Mouse (Mus musculus): Measurements from ENCODE around the gene Fcgr3. TPM values are rescaled to one million over a fixed set of nuclear protein-coding genes. Genes with fewer than 3 reads are reported as not detected.
"Not testable (repeated sequence)": the region's sequence is repeated elsewhere in the genome, so short reads cannot be mapped to it uniquely, and the experiment has no call there.

Fcgr3 gene
- total RNA-seq (2022) = 1 to 10 TPM in 3 of 4 experiments, under 1 TPM in 1; 0.73 to 1.8 (median 1.4) TPM

DNA sequence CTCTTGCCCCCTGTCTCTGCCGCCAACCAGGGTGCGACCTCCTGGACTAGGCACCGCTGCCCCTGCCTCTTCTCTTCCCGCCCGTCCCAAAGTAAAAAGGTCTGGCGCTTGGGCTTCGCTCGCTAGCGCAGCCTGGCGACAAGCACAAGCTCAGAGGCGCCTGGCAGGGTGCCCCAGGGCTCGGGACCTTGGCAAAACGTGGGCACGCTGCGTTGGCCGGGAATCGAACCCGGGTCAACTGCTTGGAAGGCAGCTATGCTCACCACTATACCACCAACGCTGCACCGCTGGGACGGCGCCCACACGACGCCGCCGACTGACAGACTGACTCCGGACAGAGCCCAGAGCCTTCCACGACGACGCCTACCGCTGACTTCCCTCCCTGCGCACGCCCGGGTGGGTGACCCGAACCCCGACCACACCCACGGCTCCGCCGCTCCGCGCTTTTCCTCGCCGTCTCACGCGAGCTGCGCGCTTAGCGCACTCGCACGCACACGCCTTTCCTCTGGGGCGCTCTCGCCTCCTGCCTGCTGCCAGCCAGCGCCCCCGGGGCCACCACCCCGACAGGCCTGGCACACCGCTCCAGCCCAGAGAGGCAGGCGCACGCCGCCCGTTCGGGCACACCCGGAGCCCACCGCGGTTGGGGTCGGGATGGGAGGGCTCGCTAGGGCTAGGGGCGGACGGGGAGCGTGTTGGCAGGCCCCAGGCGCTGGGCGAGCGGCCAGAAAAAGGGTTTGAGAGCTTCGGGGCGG is at the start of gene Fcgr3:
Gene Fcgr3 (minus strand): TSS at position 445 of the 752 bp plus-strand sequence.
- DNase-seq (ENCODE audit: low spot score in 2 of 2) = peak; percentile 64 to 65

DNA sequence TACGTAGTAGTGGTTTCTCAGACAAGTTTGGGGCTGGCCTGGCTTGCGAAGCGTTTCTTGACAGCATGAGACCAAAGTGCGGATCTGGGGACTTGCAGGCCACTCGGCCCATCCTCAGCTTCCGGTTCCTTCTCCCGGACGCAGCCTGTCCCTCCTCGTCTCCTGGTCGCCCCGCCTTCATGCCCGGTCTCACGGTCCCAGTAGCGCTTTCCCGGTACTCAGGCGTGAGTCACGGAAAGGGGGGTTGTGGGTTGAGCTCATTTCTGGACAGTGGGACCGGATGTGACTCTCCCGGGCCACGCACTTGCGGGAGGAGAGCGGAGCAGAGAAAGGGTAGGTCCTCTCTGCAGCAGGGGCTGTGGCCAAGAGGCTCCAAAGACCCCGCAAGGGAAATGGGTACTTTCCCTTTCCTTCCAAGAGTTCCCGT is 49.2 kb upstream of the Fcgr3 start, which contains the start of gene Cfap126:
Gene Cfap126 (plus strand): TSS at position 46 of the 427 bp plus-strand sequence.
- peak; percentile 88 to 91 for DNase-seq (ENCODE audit: low spot score in 2 of 2)

DNA sequence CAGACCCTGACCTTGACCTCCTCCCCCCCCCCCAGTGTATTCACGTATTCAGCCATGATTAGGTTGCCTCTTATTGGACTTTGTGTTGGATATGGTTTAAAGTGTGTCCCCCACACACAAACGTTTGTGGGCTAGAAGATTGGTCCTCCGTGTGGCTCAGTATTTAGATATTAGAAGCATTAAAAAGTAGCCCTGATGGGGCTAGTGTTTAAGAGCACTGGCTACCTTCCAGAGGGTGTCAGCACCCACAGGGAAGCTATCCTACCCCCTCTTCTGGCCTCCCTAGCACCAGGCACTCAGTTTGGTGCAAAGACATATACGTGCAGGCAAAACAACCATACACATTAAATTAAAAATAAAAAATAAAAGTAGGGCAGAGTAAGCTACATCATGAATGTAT is 48.3 kb upstream of the Fcgr3 start:
- no peak for DNase-seq (ENCODE audit: low spot score in 2 of 2)

DNA sequence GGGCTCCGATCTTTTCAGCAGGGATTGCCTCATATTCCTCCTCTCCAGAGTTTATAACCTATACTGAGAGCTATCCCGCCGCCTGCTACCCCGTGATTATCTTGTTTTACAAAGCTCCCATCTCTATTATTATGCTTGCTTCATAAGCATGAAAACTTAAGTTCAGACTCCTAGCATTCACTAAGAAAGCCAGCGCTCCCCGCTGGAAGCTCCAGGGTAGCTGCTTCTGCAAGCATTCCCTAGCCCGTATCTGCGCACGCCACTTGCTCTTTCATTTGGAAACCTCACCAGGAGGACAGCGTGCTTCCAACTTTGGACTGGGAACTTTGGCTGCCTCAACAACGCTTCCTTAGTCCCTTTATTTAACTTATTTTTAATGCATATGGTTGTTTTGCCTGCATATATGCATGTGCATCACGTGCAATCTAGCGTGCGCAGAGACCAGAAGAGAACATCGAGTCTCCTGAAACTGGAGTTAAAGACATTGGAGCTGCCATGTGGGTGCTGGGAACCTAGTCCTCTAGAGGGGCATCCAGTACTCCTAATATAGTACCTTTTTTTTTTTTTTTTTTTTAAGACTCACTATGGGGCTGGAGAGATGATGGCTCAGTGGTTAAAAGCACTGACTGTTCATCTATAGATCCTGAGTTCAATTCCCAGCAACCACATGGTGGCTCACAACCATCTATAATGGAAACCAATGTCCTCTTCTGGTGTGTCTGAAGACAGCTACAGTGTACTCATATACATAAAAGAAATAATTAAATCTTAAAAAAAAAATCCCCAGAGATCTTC is 47.2 kb upstream of the Fcgr3 start:
- peak; percentile 37 to 51 for DNase-seq (ENCODE audit: low spot score in 2 of 2)

DNA sequence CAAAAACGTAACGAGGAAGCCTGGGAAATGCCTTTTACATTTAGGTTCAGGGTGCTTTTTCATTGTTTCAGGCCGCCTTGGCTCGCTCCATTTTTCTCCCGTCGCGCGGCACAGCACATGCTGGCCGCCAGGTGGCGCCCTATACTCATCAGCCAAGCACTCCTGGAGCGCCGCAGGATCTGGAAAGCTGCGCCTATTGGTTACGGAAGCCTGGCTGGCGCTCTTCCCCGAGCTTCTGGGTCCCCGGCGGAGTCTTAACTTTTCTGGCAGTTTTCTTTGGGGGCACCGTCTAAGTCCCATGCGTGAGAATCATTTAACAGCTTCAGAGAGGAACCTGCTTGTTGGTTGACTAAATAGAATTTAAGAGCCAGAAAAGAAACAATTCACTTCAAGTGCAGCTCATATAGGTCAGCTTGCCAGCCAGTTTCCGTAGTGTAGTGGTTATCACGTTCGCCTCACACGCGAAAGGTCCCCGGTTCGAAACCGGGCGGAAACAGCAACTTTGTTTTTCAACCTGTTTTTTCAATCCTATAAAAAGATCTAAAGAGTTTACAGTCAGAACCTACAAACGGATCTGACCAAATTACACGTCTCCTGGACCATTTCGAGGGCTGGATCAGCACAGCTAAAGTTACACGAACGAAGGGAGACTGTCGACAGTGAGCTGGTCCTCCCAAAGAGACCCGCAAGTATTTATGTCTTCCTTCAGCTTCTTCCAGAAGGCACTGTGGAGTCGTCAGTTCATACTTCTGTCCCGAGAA is 46.5 kb upstream of the Fcgr3 start:
- peak; percentile 92 to 95 for DNase-seq (ENCODE audit: low spot score in 2 of 2)

DNA sequence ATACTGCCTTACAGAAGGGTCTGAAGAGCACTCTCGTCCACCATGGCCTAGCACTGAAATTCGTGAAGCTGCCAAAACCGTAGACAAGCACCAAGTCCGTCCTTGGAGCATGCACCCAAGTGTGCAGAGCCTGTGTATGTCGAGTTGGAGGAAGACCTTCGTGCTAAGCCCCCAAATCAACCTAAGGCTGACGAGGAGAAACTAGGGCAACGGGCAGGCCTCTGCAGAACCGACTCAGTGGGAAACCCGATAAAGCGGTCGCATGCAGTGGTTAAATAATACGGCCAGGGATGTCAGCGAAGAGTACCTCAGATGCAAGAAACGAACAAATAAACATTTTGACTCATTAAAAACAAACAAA is 45.9 kb upstream of the Fcgr3 start:
- peak in 1 of 2 experiments; percentile 20 for DNase-seq (ENCODE audit: low spot score in 2 of 2)

DNA sequence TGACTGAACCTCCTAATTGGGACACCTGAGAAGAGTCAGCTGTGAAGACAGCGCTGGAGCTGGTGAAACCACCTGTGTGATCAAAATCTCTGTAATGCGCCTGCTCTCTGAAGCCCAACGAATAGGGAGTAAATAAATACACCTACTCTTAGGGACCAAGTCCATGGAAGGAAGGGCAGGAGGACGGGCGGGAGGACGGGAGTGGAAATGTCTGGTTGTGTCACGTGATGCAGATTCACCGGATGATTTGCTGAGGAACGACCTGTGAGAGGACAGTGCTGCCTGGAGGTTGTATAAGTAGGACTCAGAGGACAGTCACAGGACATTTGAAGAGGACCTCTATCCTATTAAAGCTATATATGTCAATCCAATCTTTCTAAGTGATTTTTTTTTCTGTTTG is 44.9 kb upstream of the Fcgr3 start:
- DNase-seq (ENCODE audit: low spot score in 2 of 2) = no peak

DNA sequence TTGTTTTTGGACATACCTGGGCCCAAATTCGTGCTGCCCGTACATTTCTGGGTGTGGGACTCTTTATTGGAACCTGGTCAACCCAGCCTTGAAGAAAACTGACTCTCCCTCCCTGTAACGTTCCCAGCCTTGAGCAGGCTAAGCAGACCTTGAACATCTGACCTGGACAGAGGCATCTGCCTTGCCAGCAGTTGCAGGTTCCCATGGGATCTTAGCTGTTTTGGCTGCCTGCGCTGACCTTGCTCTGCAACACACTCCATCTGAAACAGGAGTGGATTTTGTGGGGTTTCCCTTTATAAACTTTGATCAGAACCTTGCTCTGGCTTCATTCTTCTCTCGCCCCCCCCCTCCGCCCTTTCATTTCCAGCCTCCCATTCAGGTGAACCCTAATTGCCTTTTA is 40.5 kb upstream of the Fcgr3 start:
- no peak for DNase-seq (ENCODE audit: low spot score in 2 of 2)

DNA sequence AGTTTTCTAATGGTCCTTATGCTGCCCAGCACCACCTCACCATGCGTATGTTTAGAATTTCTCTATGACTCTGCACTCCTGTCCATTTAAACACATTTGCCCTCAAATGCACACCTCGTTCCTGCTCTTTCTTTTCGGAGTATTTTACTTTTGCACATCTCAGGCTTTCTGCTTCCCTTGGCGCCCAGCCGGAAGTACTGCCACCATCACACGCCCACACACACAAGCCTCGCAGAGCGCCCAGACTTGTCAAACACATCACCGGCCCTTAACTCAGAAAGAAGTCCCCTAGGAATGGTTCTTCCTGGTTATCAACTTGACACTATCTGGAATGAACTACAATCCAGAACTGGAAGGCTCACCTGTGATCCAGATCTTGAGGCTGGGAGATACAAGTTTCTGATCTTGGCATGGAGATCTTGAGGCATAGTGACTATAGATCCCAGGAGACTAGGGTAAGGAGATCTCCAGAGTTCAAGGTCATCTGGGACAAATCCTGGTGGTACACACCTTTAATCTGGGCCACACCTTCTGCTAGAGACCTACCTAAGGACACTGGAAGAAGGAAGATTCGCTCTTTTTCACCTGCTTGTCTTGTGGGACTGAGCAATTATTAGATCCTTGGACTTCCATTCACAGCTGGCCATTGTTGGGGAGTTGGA is 38.6 kb upstream of the Fcgr3 start:
- no peak for DNase-seq (ENCODE audit: low spot score in 2 of 2)

DNA sequence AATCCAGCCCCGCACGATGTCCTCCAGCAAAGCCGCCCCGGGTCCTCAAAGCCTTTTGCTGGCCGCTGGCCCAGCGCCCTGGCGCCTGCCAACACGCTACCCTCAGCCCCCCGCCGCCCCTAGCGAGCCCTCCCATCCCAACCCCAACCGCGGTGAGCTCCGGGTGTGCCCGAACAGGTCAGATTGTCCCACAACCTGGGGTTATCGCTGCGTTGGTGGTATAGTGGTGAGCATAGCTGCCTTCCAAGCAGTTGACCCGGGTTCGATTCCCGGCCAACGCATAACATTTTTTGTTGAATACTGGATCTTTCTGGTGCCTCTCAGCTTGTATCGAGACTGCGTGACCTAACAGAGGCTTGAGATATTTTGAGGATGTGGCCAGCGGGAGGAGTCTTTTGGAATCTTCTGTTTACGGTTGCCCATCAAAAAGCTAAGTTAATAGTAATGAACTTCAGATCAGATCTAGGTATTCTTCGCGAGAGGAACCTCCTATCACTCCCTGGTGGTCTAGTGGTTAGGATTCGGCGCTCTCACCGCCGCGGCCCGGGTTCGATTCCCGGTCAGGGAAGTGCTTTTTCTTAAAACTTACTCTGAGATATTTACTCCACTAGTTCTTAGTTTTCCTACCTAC is 37.9 kb upstream of the Fcgr3 start:
- peak; percentile 74 to 78 for DNase-seq (ENCODE audit: low spot score in 2 of 2)

DNA sequence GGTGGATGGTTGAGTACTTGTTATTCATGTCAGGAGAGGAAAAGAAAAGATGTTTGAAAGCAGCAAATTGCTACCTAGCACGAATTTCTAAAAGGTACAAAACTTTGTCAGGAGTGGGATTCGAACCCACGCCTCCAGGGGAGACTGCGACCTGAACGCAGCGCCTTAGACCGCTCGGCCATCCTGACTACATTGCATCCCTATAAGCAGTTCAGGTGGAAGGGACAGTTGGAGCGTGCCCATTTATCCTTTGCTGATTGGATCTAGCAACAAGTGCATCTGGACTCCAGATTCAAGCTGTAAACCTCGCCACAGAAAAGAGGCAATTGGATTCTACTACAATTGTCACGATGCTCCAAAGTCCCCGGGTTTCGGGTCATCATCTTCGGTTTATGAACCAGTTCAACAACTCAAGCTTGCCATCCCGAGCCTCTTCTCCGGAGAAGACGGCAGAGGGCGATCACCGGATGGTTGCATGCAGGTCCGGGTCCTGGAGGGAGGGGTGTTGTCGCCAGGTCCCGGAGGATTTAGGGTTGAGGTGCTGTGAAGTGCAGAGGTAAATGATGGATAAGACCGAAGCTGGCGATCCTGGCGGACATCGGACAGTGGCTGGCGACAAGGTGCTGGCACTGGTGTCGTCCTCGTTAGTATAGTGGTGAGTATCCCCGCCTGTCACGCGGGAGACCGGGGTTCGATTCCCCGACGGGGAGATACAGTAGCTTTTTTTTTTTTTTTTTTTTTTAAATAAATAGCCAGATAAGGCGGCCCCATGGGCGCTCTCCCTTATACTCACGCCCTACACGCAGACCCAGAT is 37.2 kb upstream of the Fcgr3 start:
- DNase-seq (ENCODE audit: low spot score in 2 of 2) = peak; percentile 74 to 79

DNA sequence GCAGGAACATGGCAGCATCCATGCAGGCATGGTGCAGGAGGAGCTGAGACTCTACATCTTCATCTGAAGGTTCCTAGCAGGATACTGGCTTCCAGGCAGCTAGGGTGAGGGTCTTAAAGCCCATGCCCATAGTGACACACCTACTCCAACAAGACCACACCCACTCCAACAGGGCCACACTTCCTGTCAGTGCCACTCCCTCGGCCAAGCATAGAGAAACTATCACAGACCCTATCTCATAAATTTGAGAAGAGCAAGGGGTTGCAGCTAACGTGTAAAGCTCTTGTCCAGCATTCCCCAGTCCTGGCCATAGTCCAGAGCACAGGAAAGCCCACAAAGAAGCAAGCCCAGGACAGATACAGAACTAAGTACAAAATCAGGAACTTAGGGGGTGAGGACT is 36.3 kb upstream of the Fcgr3 start:
- DNase-seq (ENCODE audit: low spot score in 2 of 2) = no peak

DNA sequence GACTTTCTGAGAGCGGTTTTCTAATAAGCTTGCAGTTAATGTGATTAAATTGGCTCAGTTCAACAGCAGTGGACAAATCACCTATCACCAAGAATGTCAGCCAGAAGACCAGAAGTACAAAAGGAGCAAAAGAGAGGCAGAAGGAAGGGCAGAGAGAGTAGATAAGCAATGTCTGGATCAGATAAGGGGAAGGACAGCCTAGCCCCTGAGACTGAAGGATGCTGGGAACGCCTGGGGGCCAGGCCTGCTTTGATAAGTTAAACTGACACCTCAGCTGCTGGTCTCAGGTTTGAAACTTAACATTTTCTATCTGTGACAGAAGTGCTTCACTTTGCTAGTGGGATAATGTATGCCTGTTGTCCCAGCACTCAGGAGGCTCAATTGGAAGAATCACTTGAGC is 32.9 kb upstream of the Fcgr3 start:
- no peak for DNase-seq (ENCODE audit: low spot score in 2 of 2)

DNA sequence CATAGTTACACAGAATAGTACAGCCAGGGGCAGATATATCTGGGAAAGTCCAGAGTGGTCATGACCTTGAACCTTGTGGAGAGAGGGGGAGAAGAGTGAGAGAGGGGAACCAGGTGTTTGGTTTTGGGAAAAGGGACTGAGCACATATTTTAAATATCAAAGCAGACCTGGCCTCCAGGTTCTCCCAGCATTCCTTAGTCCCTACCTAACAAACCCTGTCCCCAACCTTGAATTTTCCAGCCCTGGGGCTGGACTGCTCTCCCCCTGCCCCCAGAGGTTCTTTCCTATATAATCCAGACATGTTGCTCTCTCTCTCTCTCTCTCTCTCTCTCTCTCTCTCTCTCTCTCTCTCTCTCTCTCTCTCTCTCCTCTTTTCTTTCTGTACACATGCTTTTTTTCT is 32.4 kb upstream of the Fcgr3 start:
- no peak for DNase-seq (ENCODE audit: low spot score in 2 of 2)

DNA sequence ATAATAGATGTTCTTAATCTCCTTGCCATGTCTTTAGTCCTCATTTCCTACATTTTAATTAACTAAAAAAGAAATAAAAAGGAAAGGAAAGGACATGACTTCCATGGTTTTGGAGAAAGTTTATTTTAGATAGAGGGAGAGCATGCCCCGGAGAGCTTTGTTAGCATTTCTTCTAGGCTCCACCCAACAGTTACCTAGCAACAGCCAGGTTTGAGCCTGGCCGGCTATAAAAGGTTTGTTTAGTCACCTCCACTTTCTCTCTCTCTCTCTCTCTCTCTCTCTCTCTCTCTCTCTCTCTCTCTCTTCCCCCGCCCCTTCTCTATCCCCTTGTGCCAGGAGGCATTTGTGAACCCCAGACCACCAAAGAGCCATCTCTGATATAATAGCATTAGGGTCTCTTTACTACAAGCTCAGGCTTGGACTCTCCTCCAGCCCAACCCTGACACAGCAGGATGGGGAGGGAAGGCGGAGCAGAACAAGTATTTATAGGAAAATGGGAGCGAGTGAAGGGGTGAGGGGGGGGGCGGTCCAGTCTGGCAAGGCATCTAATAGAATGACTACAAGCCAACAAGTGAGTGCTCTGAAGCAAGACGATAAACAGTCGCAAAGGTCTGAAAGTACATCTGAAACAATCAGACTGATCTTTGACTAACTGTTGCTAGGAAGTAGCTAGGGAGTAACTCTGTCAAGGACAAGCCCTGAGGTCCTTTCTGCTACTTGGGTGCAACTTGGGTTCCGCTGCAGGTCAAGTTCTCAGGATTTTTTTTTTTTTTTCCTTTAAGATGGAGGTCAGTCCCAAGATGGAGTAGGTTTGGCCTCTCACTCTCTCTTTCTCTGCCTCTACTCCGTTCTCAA is 31.6 kb upstream of the Fcgr3 start:
- no peak for DNase-seq (ENCODE audit: low spot score in 2 of 2)

DNA sequence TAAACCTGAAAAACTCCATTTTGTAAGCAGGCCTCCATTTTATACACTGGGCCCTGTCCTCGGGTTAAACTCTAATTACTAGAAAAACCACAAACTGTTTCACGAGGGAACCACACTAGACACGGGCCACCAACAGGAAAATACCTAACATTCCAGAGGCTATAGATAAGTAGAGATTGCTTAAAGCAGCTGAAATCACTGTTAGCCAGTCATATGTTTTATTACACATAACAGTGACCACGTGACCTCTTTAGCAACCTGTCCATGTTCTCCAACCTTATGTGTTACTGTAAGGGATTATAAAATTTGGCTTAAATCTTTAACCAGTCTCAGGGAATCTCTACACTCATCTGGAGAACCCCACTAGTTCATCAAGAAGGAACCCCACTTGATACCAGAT is 29.7 kb upstream of the Fcgr3 start:
- DNase-seq (ENCODE audit: low spot score in 2 of 2) = no peak

DNA sequence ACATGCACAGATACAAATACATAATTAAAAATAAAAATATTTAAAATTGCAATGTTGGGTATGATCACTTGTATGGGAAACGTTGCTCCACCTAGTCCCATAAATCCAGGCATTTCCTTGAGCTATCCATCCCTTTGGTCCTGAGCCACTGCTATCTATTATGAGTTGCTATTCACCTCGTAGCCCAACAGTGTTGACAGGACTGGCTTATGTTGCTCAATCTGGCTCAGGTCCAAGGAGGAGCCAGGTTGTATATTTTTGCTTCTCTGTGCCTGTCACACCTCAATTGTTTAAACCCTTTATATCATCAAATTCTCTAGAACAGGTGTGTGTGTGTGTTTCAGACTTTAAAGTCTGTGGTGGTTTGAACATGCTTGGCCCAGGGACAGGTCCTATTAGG is 26.0 kb upstream of the Fcgr3 start:
- DNase-seq (ENCODE audit: low spot score in 2 of 2) = no peak

DNA sequence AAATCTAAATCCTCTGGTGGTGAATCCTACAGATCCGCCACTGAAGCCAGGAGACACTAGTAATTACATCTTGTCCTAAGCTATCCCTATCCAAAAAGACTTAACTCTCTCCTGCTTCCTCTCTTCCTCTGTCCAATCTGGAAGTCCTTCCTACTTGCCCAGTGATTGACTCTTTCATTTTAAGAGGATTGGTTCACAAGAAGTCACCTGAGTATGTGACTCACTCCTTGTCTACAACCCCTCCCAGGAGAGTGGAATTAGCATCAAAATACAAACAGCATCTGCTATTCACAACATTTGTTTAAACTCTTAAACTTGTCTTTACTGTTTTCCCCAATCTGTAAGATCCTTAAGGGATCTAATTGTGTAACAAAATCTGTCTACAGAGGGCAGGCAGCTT is 25.2 kb upstream of the Fcgr3 start:
- DNase-seq (ENCODE audit: low spot score in 2 of 2) = no peak

DNA sequence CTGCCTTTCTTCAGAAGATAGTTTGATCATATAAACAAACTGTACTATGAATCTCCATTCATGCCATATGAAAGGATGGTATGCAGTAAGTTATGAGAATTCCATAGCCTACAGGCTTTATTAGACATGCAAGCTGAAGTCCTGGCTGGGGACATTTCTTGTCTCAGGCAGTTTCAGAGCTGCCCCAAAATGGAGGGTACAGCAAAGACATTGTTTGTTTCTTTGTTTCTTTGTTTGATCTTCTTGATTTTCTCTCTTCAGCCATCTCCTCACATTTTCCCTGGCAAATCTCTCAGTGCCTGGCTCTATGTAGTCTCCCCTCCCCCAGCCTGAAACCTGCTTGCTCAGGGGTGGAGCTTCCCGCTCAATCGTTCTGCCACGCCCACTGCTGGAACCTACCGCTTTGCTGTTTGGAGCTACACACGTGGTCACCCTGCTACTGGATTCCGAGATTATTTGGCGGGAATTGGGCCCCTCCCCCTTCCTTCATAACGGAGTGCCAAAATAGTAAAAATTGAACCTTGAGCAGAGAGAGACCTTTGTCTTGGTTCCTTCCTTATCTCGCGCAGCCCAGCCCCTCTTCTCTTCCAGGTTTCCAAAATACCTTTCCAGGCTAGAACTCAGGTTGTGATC is 23.6 kb upstream of the Fcgr3 start:
- DNase-seq (ENCODE audit: low spot score in 2 of 2) = not testable (repeated sequence)
